Mouse (Mus musculus): ENCODE measurements around the gene Borcs8. TPM values are rescaled to one million over a fixed set of nuclear protein-coding genes. Genes with fewer than 3 reads are reported as not detected.

Borcs8 gene
- polyA plus RNA-seq, 1 experiment from 2014 or later = 45.7 TPM

DNA sequence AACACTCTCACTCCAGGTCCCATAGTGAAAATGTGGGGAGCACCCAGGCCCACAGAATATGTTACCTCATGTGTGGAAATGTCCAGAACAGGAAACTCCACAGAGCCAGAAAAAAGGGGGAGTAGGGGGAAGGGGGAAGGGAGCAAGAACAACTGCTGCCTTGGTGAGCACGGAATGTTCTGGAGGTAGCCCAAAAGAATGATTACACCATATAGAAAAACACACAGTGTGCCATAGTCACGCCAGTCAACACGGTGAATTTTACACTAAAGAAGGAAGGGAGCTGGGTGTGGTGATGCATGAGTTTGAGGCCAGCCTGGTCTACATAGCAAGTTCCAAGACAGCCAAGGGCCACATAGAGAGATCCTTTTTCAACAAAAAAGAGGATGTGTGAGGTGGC, 24.0 kb downstream of the Borcs8 start:
- WGBS (ENCODE audit: insufficient replicate concordance) = 86% methylated on average over 3 of the region's 3 CpGs
- Histone ChIP-seq H3K36me3 (ENCODE audit: control insufficient read depth, insufficient read depth, low read length) (no peaks in the 10 kb centered on the region), H3K9me3 (replicated peaks; ENCODE audit: control insufficient read depth, low read length) (no peaks in the 10 kb centered on the region), H3K9ac (ENCODE audit: low read depth, low read length) (no peak overlapping the region), H3K4me3 (ENCODE audit: low read depth, low read length) (no peak overlapping the region), H3K27ac (ENCODE audit: low read depth, low read length) (no peak overlapping the region), H3K27me3 (ENCODE audit: control insufficient read depth, insufficient read depth, low read length) (peaks cover 34% of the 10 kb centered on the region), H3K4me1 (ENCODE audit: control insufficient read depth, insufficient read depth, low read length) (peaks cover 4% of the 10 kb centered on the region; the same call in 1 of the 2 replicates), H3K4me2 (no peak overlapping the region)
- no peak for ATAC-seq (replicated peaks; ENCODE audit: insufficient number of reproducible peaks, low FRiP score, low TSS enrichment)

DNA sequence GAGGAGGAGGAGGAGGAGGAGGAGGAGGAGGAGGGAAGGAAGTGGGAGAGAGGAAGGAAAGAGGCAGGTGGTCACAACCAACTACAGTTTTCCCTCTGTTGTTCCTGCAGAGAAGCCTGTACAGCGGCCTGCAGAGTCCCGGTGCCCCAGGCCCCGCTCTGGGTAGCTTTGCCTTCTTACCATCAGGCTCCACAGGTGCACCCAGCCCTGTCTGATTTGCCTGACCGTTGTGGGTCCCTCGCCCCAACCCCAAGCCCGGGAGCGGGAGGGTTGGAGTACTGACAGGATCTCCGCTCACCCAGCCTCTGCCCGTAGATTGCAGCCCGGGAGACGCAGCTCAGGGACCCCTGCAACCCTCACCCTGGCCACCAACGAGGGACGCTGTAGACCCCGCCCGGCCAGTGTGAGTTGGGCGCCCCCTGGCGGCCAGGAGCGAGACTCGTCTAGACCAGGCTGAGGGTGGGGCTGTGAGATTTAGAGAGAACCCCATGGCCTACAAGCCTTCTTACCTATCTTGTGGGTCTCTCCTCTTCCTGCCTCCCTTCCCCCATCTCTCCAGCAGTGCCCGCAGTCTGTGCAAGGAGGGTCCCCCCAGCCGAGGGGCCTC, 27.3 kb downstream of the Borcs8 start:
- Histone ChIP-seq H3K4me1 (ENCODE audit: control insufficient read depth, insufficient read depth, low read length) (no peaks in the 10 kb centered on the region), H3K36me3 (ENCODE audit: control insufficient read depth, insufficient read depth, low read length) (no peaks in the 10 kb centered on the region), H3K4me3 (ENCODE audit: low read depth, low read length) (peak overlapping the region; percentile 20), H3K9me3 (replicated peaks; ENCODE audit: control insufficient read depth, low read length) (no peaks in the 10 kb centered on the region), H3K4me2 (peak overlapping the region; percentile 63), H3K27me3 (ENCODE audit: control insufficient read depth, insufficient read depth, low read length) (peaks cover 30% of the 10 kb centered on the region), H3K27ac (ENCODE audit: low read depth, low read length) (no peak overlapping the region), H3K9ac (ENCODE audit: low read depth, low read length) (no peak overlapping the region; the same call in 1 of the 2 replicates)
- 2% methylated on average over 21 of the region's 21 CpGs for WGBS (ENCODE audit: insufficient replicate concordance)
- ATAC-seq (replicated peaks; ENCODE audit: insufficient number of reproducible peaks, low FRiP score, low TSS enrichment) = peak; percentile 76

DNA sequence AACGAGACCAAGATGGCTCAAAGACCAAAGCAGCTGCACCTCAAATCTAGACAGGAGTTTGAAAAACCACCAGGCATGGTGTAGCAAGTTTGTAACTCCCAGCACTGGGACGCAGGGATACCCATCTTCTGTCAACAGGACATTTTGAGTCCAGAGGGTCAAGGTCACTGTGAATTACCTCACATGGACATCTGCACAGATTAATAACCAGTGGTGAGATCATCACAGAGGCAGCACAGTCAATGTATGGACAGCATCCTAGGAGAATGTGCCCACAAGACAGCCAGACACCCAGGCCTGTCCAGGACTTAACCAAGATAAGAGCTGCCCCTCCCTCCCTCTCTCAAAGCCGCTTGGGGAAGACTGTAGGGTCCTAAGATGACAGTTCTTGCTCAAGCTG, 30.8 kb downstream of the Borcs8 start:
- Histone ChIP-seq H3K9me3 (replicated peaks; ENCODE audit: control insufficient read depth, low read length) (no peaks in the 10 kb centered on the region), H3K36me3 (ENCODE audit: control insufficient read depth, insufficient read depth, low read length) (no peaks in the 10 kb centered on the region), H3K27ac (ENCODE audit: low read depth, low read length) (no peak overlapping the region), H3K4me2 (no peak overlapping the region), H3K9ac (ENCODE audit: low read depth, low read length) (no peak overlapping the region), H3K4me3 (ENCODE audit: low read depth, low read length) (no peak overlapping the region), H3K27me3 (ENCODE audit: control insufficient read depth, insufficient read depth, low read length) (peaks cover 13% of the 10 kb centered on the region), H3K4me1 (ENCODE audit: control insufficient read depth, insufficient read depth, low read length) (peaks cover 8% of the 10 kb centered on the region)
- 56% methylated on average over 3 of the region's 3 CpGs for WGBS (ENCODE audit: insufficient replicate concordance)
- ATAC-seq (replicated peaks; ENCODE audit: insufficient number of reproducible peaks, low FRiP score, low TSS enrichment) = no peak

DNA sequence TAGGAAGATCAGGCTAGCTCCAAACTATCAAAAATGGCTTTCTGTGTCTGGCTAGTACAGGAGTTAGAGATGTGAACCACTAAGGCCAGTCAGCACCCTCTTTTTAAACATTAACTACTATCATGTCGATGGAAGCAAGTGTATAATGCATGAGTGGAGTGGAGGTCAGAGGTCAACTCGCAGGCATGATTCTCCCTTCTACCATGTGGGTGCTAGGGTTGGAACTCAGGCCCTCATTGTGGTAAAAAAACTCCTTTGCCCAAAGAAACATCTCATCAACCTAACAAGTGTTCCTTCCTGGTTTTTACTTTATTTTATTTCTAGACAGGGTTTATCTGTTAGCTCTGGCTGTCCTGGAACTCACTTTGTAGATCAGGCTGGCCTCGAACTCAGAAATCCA, 31.4 kb downstream of the Borcs8 start:
- no peaks in the 10 kb centered on the region for H3K9me3 ChIP-seq (replicated peaks; ENCODE audit: control insufficient read depth, low read length)
- no peak for ATAC-seq (replicated peaks; ENCODE audit: insufficient number of reproducible peaks, low FRiP score, low TSS enrichment)
- H3K9ac ChIP-seq (ENCODE audit: low read depth, low read length) = no peak overlapping the region
- peaks cover 8% of the 10 kb centered on the region for H3K4me1 ChIP-seq (ENCODE audit: control insufficient read depth, insufficient read depth, low read length)
- peaks cover 7% of the 10 kb centered on the region for H3K27me3 ChIP-seq (ENCODE audit: control insufficient read depth, insufficient read depth, low read length)
- no peak overlapping the region for H3K4me2 ChIP-seq
- no peak overlapping the region for H3K4me3 ChIP-seq (ENCODE audit: low read depth, low read length)
- WGBS (ENCODE audit: insufficient replicate concordance) = 81% methylated on average over 3 of the region's 3 CpGs
- H3K36me3 ChIP-seq (ENCODE audit: control insufficient read depth, insufficient read depth, low read length) = no peaks in the 10 kb centered on the region
- no peak overlapping the region for H3K27ac ChIP-seq (ENCODE audit: low read depth, low read length)

DNA sequence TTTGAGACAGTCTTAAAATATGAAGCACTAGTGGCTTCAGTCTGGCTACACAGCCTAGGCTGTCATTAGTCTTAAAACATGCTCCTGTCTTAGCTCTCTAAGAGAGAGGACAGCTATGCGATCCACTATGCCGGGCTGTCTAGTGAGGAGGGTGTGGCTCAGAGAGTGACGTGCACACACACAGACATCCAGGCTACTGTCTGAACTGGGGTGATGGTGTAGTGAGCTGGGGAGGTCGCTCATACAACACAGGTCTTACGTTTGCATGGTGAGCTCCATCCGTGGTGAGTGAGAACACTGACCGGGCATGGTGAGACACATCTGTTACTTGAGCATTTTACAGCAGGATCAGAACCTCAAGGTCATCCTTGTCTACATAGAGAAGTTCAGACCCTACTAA, 31.9 kb downstream of the Borcs8 start:
- Histone ChIP-seq H3K4me3 (ENCODE audit: low read depth, low read length) (no peak overlapping the region), H3K27me3 (ENCODE audit: control insufficient read depth, insufficient read depth, low read length) (peaks cover 5% of the 10 kb centered on the region), H3K4me1 (ENCODE audit: control insufficient read depth, insufficient read depth, low read length) (peaks cover 8% of the 10 kb centered on the region), H3K27ac (ENCODE audit: low read depth, low read length) (no peak overlapping the region), H3K9ac (ENCODE audit: low read depth, low read length) (no peak overlapping the region), H3K4me2 (no peak overlapping the region), H3K9me3 (replicated peaks; ENCODE audit: control insufficient read depth, low read length) (no peaks in the 10 kb centered on the region), H3K36me3 (ENCODE audit: control insufficient read depth, insufficient read depth, low read length) (no peaks in the 10 kb centered on the region)
- WGBS (ENCODE audit: insufficient replicate concordance) = 84% methylated on average over 7 of the region's 7 CpGs
- no peak for ATAC-seq (replicated peaks; ENCODE audit: insufficient number of reproducible peaks, low FRiP score, low TSS enrichment)

DNA sequence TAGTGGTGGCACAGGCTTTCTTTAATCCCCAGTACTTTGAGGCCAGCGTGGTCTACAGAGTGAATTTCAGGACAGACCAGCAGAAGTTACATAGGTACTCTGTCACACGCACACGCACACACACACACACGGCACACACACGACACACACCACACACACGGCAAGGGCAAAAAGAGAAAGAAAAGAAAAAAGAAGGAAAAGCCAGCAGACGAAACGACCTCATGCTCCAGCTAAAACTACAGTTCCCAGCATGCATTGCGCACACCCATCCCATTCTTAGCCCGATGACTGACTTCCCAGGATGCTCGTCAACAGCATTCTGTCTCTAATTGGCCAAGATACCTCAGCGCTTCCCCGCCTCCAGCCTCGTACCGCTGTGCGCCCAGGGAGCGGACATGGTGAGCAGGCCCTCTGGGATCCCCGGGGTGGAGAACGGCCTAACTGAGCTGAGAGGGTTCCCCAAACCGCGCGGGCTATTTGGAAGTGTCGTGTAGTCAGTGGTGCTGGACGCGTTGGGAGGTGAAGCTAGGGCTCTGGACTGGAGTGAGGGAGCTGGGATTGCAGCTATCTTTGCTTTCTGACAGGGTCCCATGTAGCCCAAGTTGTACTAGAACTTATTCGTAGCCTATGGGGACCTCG, 32.9 kb downstream of the Borcs8 start, which contains the start of gene Tmem161a:
Gene Tmem161a (plus strand): TSS at position 314 of the 639 bp plus-strand sequence.
- Histone ChIP-seq H3K9ac (ENCODE audit: low read depth, low read length) (peak within 1 kb of the TSS; percentile 92), H3K4me3 (ENCODE audit: low read depth, low read length) (peak within 1 kb of the TSS; percentile 73), H3K27ac (ENCODE audit: low read depth, low read length) (peak within 1 kb of the TSS; percentile 54; the same call in 1 of the 2 replicates), H3K27me3 (ENCODE audit: control insufficient read depth, insufficient read depth, low read length) (no peaks in the 10 kb centered on the region; the same call in 1 of the 2 replicates), H3K4me1 (ENCODE audit: control insufficient read depth, insufficient read depth, low read length) (peaks cover 8% of the 10 kb centered on the region), H3K9me3 (replicated peaks; ENCODE audit: control insufficient read depth, low read length) (no peaks in the 10 kb centered on the region), H3K36me3 (ENCODE audit: control insufficient read depth, insufficient read depth, low read length) (peaks cover 2% of the 10 kb centered on the region; the same call in 1 of the 2 replicates), H3K4me2 (peak within 1 kb of the TSS; percentile 69)
- peak; percentile 82 for ATAC-seq (replicated peaks; ENCODE audit: insufficient number of reproducible peaks, low FRiP score, low TSS enrichment)
- WGBS (ENCODE audit: insufficient replicate concordance) = 3% methylated on average over 27 of the region's 27 CpGs

DNA sequence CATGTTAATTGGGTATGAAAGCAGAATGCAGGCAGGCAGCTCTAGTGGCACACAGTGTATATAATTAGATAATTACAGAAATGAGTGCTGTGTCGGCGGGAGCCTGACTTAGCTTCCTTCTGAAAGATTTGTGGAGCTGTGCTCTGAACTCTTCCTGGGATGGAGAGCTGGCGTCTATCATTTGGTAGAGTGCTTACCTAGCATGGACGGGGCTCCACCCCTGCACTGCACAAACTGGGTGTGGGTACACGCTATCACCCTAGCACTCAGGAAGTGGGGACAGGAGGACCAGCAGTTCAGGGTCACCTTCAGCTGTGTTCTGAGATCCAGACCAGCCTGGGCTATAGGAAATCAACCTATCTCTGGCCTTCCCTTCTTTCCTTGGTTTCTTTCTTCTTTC, 34.0 kb downstream of the Borcs8 start:
- H3K9me3 ChIP-seq (replicated peaks; ENCODE audit: control insufficient read depth, low read length) = no peaks in the 10 kb centered on the region
- 72% methylated on average over 5 of the region's 5 CpGs for WGBS (ENCODE audit: insufficient replicate concordance)

DNA sequence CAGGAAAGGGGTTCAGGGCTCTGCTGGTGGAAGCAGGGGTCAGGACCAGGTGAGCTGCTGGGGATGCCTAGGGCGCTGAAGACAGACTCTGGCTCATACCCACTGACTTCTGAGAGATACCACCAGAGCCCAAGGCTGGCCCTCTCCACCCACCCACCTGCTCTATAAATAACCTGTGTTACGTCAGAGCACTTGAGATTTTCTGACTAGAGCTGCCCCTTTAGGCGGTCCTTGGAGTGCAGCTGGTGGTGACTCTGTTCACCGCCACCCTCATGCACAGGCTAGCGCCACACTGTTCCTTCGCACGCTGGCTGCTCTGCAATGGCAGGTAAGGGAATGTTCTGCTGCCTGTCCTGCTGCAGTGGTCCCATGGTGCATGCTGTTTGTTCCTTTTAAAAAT, 34.8 kb downstream of the Borcs8 start:
- no peak overlapping the region for H3K9ac ChIP-seq (ENCODE audit: low read depth, low read length)
- 52% methylated on average over 7 of the region's 7 CpGs for WGBS (ENCODE audit: insufficient replicate concordance)
- H3K27ac ChIP-seq (ENCODE audit: low read depth, low read length) = peak overlapping the region; percentile 62; the same call in 1 of the 2 replicates

More for the DNA sequence above, 34.0 kb downstream of the Borcs8 start:
- 0 out of 2 replicates have a peak overlapping the region, but pooled peaks have one; percentile 62 for H3K27ac ChIP-seq (ENCODE audit: low read depth, low read length)
- no peak overlapping the region for H3K4me3 ChIP-seq (ENCODE audit: low read depth, low read length)
- no peak for ATAC-seq (replicated peaks; ENCODE audit: insufficient number of reproducible peaks, low FRiP score, low TSS enrichment)
- H3K4me2 ChIP-seq = peak overlapping the region; percentile 69
- peaks cover 8% of the 10 kb centered on the region for H3K4me1 ChIP-seq (ENCODE audit: control insufficient read depth, insufficient read depth, low read length)
- H3K27me3 ChIP-seq (ENCODE audit: control insufficient read depth, insufficient read depth, low read length) = no peaks in the 10 kb centered on the region
- H3K9ac ChIP-seq (ENCODE audit: low read depth, low read length) = no peak overlapping the region
- peaks cover 2% of the 10 kb centered on the region; the same call in 1 of the 2 replicates for H3K36me3 ChIP-seq (ENCODE audit: control insufficient read depth, insufficient read depth, low read length)

More for the DNA sequence above, 34.8 kb downstream of the Borcs8 start:
- Histone ChIP-seq H3K4me2 (peak overlapping the region; percentile 56), H3K4me3 (ENCODE audit: low read depth, low read length) (no peak overlapping the region), H3K9me3 (replicated peaks; ENCODE audit: control insufficient read depth, low read length) (no peaks in the 10 kb centered on the region), H3K27me3 (ENCODE audit: control insufficient read depth, insufficient read depth, low read length) (no peaks in the 10 kb centered on the region), H3K4me1 (ENCODE audit: control insufficient read depth, insufficient read depth, low read length) (peaks cover 8% of the 10 kb centered on the region), H3K36me3 (ENCODE audit: control insufficient read depth, insufficient read depth, low read length) (peaks cover 6% of the 10 kb centered on the region; the same call in 1 of the 2 replicates)
- ATAC-seq (replicated peaks; ENCODE audit: insufficient number of reproducible peaks, low FRiP score, low TSS enrichment) = peak; percentile 46; the same call in 1 of the 2 replicates

Data from heart, embryonic 11.5 days (tissue).